Mouse (Mus musculus) heart, embryonic 16.5 days (tissue): ENCODE measurements at regions not wholly inside any gene's neighbourhood (a gene's known extent, or its start where the extent isn't known, plus 50 kb on each side); places are given as distances from the start of the nearest gene placed in this dataset.
"Not testable (repeated sequence)": the region's sequence is repeated elsewhere in the genome, so short reads cannot be mapped to it uniquely, and the experiment has no call there.

Experiments
- ATAC-seq: fragments of 200-750 bp; cut with Nextera tagmentation; replicated peaks from 2 replicates; pipeline ENCODE4 v1.8.0; 2017; ENCODE audit warnings: moderate number of reproducible peaks; ENCODE audit not compliant: insufficient read depth, low FRiP score; ENCODE audit errors: extremely low read depth
- H3K27ac ChIP-seq: fragments of 300-500 bp; sonication (generic); 2 replicates; pipeline ENCODE4 v1.5.1; 2014; ENCODE audit warnings: mild to moderate bottlenecking, low read length, control low read depth, moderate library complexity
- H3K27me3 ChIP-seq: fragments of 300-500 bp; sonication (generic); 2 replicates; pipeline ENCODE4 v1.6.1; 2014; ENCODE audit warnings: low read length, mixed read lengths; ENCODE audit not compliant: control insufficient read depth, insufficient read depth
- H3K36me3 ChIP-seq: fragments of 300-500 bp; sonication (generic); 2 replicates; pipeline ENCODE4 v1.6.1; 2014; ENCODE audit not compliant: control insufficient read depth, insufficient read depth
- H3K4me1 ChIP-seq: fragments of 300-500 bp; sonication (generic); 2 replicates; pipeline ENCODE4 v1.6.1; 2014; ENCODE audit warnings: low read length, mixed read lengths; ENCODE audit not compliant: control insufficient read depth, insufficient read depth
- H3K4me2 ChIP-seq: fragments of 300-500 bp; sonication (generic); 2 replicates; pipeline ENCODE4 v1.6.1; 2014; ENCODE audit warnings: low read depth, mild to moderate bottlenecking, control low read depth, low read length
- H3K4me3 ChIP-seq: fragments of 300-500 bp; sonication (generic); 2 replicates; pipeline ENCODE4 v1.5.1; 2014; ENCODE audit warnings: mild to moderate bottlenecking, control low read depth, low read length
- H3K9ac ChIP-seq: fragments of 300-500 bp; sonication (generic); 2 replicates; pipeline ENCODE4 v1.6.1; 2014; ENCODE audit warnings: low read length, control low read depth
- H3K9me3 ChIP-seq: fragments of 300-500 bp; sonication (generic); replicated peaks from 2 replicates; pipeline ENCODE4 v1.6.1; 2016; ENCODE audit warnings: low read length; ENCODE audit not compliant: control insufficient read depth
- WGBS: fragments of 180-500 bp; shearing (Covaris S2); extraction: QIAGEN DNeasy Blood & Tissue Kit; methylation state at CpG from one replicate; pipeline ENCODE4 v1.1.7; 2014; 5-methylcytosine and 5-hydroxymethylcytosine counted together

GRCm38 (mm10) chr12:109745731-109746484 is 145.8 kb upstream of the Rtl1 start:
- Histone ChIP-seq H3K4me3 (no peak overlapping the region), H3K4me2 (no peak overlapping the region), H3K27ac (no peak overlapping the region), H3K9me3 (no peaks in the 10 kb centered on the region), H3K36me3 (no peaks in the 10 kb centered on the region), H3K4me1 (peaks cover 5% of the 10 kb centered on the region; the same call in 1 of the 2 replicates), H3K27me3 (no peaks in the 10 kb centered on the region), H3K9ac (no peak overlapping the region)
- 62% methylated on average over 15 of the region's 15 CpGs for WGBS
- ATAC-seq: no peak

GRCm38 (mm10) chr12:109747201-109747600 is 147.1 kb upstream of the Rtl1 start:
- H3K4me2 ChIP-seq: no peak overlapping the region
- no peak for ATAC-seq
- WGBS: 73% methylated on average over 5 of the region's 5 CpGs
- peaks cover 5% of the 10 kb centered on the region; the same call in 1 of the 2 replicates for H3K4me1 ChIP-seq
- H3K4me3 ChIP-seq: no peak overlapping the region
- H3K9me3 ChIP-seq: no peaks in the 10 kb centered on the region
- no peak overlapping the region for H3K9ac ChIP-seq
- no peaks in the 10 kb centered on the region for H3K27me3 ChIP-seq
- H3K27ac ChIP-seq: no peak overlapping the region
- no peaks in the 10 kb centered on the region for H3K36me3 ChIP-seq

- H3K9ac ChIP-seq: no peak overlapping the region
- no peaks in the 10 kb centered on the region for H3K9me3 ChIP-seq
- no peaks in the 10 kb centered on the region for H3K27me3 ChIP-seq
- no peak overlapping the region for H3K4me2 ChIP-seq
- 73% methylated on average over 13 of the region's 13 CpGs for WGBS
- no peaks in the 10 kb centered on the region for H3K36me3 ChIP-seq
- no peak for ATAC-seq
- H3K27ac ChIP-seq: no peak overlapping the region
- peaks cover 5% of the 10 kb centered on the region; the same call in 1 of the 2 replicates for H3K4me1 ChIP-seq
- no peak overlapping the region for H3K4me3 ChIP-seq
These were observed 147.6 kb upstream of the Rtl1 start for GRCm38 (mm10) chr12:109747776-109748175.

GRCm38 (mm10) chr12:109748326-109749059 is 148.4 kb upstream of the Rtl1 start:
- H3K4me3 ChIP-seq: no peak overlapping the region
- H3K4me2 ChIP-seq: no peak overlapping the region
- no peak for ATAC-seq
- WGBS: 63% methylated on average over 12 of the region's 12 CpGs
- no peak overlapping the region for H3K27ac ChIP-seq
- no peaks in the 10 kb centered on the region for H3K36me3 ChIP-seq
- peaks cover 5% of the 10 kb centered on the region; the same call in 1 of the 2 replicates for H3K4me1 ChIP-seq
- no peaks in the 10 kb centered on the region for H3K27me3 ChIP-seq
- no peak overlapping the region for H3K9ac ChIP-seq
- no peaks in the 10 kb centered on the region for H3K9me3 ChIP-seq

GRCm38 (mm10) chr12:109749256-109749655 is 149.1 kb upstream of the Rtl1 start:
- no peak for ATAC-seq
- WGBS: 39% methylated on average over 2 of the region's 2 CpGs
- Histone ChIP-seq H3K9ac (no peak overlapping the region), H3K27me3 (no peaks in the 10 kb centered on the region), H3K4me3 (no peak overlapping the region), H3K36me3 (no peaks in the 10 kb centered on the region), H3K4me1 (peaks cover 5% of the 10 kb centered on the region; the same call in 1 of the 2 replicates), H3K9me3 (no peaks in the 10 kb centered on the region), H3K4me2 (peak overlapping the region; percentile 58), H3K27ac (no peak overlapping the region)

GRCm38 (mm10) chr12:109749711-109750243 is 149.6 kb upstream of the Rtl1 start:
- Histone ChIP-seq H3K27ac (no peak overlapping the region), H3K4me2 (peak overlapping the region; percentile 58), H3K36me3 (no peaks in the 10 kb centered on the region), H3K4me1 (peaks cover 5% of the 10 kb centered on the region; the same call in 1 of the 2 replicates), H3K4me3 (peak overlapping the region; percentile 37), H3K27me3 (no peaks in the 10 kb centered on the region), H3K9ac (0 out of 2 replicates have a peak overlapping the region, but pooled peaks have one; percentile 40), H3K9me3 (no peaks in the 10 kb centered on the region)
- 12% methylated on average over 14 of the region's 14 CpGs for WGBS
- peak; percentile 62 for ATAC-seq

- no peaks in the 10 kb centered on the region for H3K4me1 ChIP-seq
- no peaks in the 10 kb centered on the region for H3K36me3 ChIP-seq
- no peak overlapping the region for H3K4me3 ChIP-seq
- WGBS: 82% methylated on average over 7 of the region's 7 CpGs
- no peak for ATAC-seq
- H3K9ac ChIP-seq: no peak overlapping the region
- no peak overlapping the region for H3K27ac ChIP-seq
- no peaks in the 10 kb centered on the region for H3K27me3 ChIP-seq
- H3K4me2 ChIP-seq: no peak overlapping the region
- H3K9me3 ChIP-seq: no peaks in the 10 kb centered on the region
These were observed 154.9 kb upstream of the Rtl1 start for GRCm38 (mm10) chr12:109754986-109755385.

GRCm38 (mm10) chr12:109764293-109764692 is 164.2 kb upstream of the Rtl1 start:
- H3K36me3 ChIP-seq: no peaks in the 10 kb centered on the region
- no peak overlapping the region for H3K9ac ChIP-seq
- 62% methylated on average over 4 of the region's 4 CpGs for WGBS
- no peak overlapping the region for H3K4me3 ChIP-seq
- no peak overlapping the region for H3K27ac ChIP-seq
- no peaks in the 10 kb centered on the region for H3K27me3 ChIP-seq
- H3K9me3 ChIP-seq: no peaks in the 10 kb centered on the region
- no peak for ATAC-seq
- no peak overlapping the region for H3K4me2 ChIP-seq
- H3K4me1 ChIP-seq: no peaks in the 10 kb centered on the region

- H3K9me3 ChIP-seq, H3K4me1 ChIP-seq, H3K9ac ChIP-seq, ATAC-seq, H3K4me2 ChIP-seq, H3K4me3 ChIP-seq, H3K27ac ChIP-seq, H3K36me3 ChIP-seq, H3K27me3 ChIP-seq: not testable (repeated sequence)
- WGBS: 86% methylated on average over 5 of the region's 5 CpGs
These were observed 166.5 kb upstream of the Rtl1 start for GRCm38 (mm10) chr12:109766602-109767001.
